Mouse (Mus musculus) thymus, postnatal 36 days (tissue): ENCODE results near the gene Tmem168.

ENCODE experiments used
- DNase-seq, 2 experiments: peaks; one replicate each; pipeline ENCODE4 v3.0.0; 2022; ENCODE audit warnings: mixed read lengths in 2 of 2

Gene Tmem168

DNA sequence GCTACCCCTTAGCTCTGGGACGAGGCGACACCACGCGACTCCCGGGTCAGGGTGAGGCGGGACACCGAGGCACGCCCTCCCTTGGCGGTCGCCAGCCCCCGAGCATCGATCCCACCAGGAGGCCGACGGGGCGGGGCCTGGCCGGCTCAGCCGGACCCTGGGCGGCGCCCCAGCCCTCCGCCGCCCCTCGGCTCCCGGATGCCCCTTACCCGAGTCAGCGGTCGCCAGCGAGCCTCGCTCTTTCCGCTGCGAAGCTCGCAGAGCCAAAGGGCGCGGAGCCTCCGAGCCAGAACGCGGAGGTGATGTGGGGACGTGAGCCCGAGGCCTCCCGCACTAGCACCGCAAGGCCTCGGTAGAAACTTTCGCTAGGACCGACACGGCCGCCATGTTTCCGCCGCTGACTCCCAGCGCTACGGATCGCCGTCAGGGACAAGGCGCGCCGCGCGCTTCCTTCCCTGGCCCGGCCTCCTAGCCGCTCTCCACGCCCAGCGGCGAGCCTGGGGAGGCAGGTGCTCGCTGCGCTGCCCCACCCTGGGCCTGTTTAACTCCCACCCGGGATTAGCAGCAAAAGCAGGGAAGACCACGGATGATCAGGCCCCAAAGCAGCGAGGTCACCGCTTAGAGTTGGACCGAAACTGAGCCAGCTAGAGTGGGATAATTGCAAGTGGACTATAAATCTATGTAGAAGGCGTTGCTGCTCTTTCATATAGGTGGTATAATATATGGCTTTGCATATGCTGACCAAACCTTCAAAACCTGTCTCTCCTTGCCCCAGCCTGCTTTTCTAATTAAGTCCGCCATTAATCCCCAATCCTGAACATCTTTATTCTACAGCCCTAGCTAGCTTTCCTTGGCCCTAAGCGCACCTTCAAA lies at the start of gene Tmem168:
Tmem168 (minus strand) TSS at position 480 of the 873 bp plus-strand sequence.
- DNase-seq = peak; percentile 91 to 92

DNA sequence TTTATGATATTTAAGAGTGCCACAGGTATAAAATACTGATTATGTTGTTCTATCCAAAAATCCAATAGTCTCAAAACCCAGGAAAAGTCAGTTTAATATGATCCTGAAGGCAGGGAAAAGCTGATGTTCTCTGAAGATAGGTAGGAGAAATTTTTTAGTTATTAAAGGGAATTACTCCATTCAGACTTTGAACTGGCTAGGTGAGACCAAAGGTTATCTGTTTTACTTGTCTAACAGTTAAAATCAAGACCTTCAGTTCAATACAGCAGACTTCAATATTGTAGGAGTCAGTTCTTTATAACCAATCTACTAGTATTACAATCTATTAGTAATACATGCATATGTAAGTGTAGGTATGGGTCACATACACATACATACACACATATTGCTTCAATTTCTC lies 46.2 kb upstream of the Tmem168 start:
- no peak for DNase-seq

DNA sequence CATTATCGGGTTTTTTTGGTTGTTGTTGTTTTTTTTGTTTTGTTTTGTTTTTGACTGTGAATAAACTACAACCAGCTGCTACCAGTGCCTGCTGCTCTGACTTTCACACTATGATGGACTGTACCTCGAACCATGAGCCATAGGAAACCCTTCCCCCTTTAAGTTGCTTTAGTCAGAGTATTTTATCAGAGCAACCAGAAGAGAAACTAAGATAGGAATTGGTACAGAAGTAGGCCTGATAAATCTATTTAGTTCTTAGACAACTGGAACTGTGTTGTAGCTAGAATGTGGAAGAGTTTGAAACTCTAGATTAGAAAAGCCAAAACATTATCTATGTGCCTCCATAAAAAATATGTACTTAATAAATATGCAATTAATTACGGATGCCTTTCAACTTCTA lies 44.4 kb upstream of the Tmem168 start:
- DNase-seq = no peak

DNA sequence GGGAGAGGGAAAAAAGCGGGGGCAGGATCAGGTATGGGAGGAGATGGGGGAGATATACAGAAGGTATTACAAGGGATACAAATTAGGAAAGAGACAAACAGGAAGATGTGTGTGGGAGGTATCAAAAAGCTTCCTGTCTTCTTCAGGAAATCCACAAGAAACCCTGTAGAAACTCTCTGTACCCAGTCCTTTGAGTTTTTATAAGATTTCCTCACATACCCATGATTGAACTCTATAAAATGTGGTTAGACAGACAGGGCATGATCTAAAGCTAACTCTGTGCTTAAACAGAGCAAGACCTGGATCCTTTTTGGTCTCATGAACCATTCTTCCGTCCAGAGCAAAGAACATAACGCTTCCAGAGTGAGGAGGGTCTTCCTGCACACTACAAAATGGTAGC lies 43.0 kb upstream of the Tmem168 start:
- no peak for DNase-seq

DNA sequence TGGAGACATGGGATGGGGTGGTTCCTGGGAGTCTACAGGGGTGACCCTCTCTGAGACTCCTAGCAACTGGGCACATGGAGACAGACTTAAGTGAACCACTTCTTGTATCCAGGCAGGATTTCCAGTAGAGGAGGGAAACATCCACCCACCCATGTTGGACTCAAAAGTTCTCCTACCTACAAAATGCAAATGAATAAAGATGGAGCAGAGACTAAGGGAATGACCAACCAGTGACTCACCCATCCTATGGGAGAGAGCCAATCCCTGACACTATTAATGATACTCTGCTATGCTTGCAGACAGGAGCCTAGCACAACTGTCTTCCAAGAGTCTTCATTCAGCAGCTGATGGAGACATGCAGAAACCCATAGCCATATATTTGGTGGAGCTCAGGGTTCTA lies 40.4 kb upstream of the Tmem168 start:
- no peak for DNase-seq

DNA sequence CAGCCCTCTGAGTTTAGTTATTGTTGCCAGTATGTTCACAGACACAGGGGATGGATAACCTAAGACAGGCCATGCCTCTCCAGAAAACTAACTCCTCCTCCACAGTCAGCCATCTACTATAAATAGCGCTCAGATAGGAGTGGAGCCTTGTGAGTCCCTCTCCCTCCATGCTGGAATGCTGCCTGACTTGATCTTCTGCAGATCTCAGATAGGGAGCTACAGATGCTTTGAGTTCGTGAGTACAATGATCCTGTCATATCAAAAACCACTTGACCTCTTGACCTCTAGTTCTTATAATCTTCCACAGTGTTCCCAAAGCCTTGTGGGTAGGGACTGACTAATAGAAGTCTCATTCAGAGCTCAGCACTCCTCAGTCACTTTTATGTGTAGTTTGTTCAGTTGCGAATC lies 28.7 kb upstream of the Tmem168 start:
- DNase-seq = no peak

DNA sequence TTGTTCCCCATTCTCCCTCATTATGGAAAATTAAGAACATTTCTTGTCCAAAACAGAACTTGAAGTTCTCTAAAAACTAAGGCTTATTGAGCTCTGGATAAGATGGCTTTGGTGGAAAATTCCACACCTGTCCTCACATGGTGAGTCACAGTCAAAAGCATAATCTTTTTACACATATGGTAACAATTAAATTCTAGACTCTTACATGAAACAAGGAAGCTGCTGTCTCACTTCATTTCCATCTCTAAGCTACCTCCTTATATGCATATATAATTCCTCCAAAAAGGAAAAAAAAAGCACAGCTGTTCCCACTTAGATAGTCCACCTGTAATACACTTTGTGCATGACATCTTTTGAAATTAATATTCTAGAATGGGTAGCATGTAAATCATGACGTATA lies 24.7 kb upstream of the Tmem168 start:
- DNase-seq = no peak

DNA sequence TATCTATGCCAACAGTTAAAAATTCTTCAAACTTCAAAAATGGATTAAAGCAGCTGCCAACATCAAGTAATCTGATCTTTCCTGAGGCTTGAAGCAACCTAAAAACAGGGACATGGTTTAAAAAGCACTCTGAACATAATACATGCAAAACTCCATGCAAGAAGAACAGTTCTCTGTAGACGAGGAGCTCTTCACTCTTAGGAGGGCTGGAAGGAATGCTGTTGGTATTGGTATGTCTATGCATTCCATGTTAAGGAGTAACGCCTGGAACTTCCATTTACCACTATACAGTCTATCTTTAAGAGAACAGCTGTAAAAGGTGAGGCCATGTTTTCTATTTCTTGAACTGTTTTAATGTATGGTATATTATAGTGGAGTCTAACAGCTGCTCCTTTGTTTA lies 22.7 kb upstream of the Tmem168 start:
- no peak for DNase-seq

DNA sequence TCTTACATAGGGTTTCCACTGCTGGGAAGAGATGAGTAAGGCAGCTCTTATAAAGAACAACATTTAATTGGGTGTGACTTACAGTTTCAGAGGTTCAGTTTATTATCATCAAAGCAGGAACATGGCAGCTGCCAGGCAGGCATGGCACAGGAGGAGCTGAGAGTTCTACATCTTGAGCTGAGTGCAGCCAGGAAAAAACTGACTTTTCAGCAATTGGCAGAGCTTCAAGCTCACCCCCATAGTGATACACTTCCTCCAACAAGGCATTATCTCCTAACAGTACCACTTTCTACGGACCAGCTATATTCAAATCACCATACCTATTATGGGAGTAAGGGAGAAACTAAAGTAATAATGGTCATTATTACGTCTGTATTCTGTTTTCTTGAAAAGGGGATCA lies 11.7 kb upstream of the Tmem168 start:
- no peak for DNase-seq

DNA sequence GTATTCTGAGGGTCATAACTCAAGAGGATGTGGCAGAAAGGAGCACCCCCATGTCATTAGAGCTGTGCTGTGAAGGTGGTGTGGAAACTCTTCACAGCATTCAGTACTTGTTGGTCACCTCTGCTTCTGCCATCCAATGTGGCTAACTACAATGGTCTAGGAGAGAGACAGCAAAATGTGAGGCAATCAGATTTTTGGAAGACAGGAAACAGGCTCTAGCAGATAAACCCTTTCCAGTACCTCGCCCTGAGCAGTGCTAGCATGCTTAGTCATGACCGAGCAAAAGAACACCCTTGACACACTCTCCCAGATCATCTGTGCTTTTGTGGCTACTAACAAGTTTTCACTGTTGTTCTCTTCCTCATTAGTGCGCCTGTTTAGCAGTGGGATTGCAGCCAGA lies 9.2 kb upstream of the Tmem168 start:
- no peak for DNase-seq

DNA sequence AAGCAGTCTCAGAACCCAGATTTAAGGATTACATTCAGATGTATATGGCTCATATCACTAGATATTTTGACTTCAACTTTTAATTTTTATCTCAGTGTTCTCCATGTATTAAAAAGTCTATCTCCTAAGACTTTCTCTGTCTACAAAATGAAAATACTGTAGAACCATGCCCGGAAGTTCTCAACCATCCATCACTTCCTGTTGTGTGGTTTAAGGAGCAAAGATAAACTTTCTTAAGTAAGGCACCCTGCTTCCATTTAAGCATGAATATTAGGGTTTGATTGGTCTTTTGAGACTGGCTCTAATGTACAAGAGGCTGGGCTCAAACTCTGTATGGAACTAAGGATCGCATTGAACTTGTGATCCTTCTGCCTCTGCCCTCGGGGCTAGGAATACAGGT lies 6.7 kb upstream of the Tmem168 start:
- DNase-seq = no peak

DNA sequence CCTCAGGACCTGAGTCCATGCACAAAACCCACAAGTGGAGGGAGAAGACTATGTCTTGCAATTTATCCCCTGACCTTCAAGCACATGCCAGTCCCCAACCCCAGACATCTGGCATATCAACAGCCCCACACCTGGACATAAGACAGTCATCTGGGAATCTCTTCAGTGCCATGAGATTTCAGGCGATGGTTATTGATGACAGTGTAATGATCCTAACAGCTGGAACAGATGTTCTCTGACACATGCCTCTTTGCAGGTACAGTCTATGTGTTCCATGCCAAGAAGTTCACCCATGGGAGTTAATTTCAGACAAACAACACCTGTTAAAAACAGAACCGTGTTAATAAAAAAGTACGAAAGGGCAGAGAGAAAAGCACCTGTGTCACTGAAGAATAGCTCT lies 5.8 kb upstream of the Tmem168 start:
- DNase-seq = no peak

DNA sequence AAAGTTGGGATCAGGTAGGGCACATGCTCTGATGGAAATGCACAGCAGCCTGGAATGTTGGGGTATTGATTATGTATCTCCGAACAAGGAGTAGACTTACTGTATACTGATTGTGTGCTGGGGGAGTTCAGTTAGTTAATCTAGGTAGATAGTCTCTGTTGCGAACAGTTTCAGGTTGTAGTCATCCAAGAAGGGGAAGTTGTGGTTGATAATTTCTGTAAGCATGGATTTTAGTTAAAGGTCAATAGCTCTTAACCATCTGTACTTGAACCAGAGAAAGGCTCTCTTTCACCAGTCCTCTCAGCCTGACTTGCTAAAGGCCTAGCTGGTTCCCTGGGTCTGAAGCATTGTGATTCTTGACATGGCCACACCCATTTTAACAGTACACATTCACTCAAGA lies 3.0 kb upstream of the Tmem168 start:
- DNase-seq = no peak

DNA sequence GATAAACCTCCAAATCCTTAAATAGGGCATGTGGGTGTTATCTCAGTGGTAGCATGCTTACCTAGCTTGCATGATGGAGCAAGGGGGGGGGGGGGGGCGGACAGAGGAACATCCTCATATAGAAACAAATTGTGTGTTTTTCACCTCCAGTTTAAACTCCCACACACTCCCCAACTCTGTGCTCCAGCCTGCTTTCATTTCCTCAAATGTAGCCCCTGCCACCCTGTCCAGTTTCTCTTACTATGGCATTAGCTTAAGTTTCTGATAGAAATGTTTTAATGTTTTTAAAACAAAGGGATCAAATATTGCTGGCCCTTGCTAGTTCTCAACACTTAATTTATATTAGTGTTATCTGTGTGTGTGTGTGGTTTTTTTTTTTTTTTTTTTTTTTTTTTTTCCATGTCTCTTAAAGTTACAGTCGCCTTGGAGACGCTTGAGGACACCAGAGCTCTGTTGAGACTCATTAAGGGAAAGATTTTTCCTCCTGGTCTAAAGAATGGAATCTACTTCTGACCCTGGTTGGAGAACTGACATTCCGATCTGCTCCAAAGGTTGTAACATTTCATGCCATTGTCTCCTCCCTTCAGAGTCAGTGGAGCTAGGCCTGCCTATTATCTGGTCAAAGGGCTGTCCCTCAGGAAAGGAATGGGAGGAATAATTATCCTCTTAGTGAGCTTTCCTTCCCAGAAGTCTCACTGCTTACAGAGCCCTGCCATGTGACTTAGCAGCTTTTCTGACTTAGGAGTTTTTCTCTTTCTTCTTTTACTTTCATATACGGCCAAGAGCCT lies 1.6 kb upstream of the Tmem168 start:
- DNase-seq = no peak

DNA sequence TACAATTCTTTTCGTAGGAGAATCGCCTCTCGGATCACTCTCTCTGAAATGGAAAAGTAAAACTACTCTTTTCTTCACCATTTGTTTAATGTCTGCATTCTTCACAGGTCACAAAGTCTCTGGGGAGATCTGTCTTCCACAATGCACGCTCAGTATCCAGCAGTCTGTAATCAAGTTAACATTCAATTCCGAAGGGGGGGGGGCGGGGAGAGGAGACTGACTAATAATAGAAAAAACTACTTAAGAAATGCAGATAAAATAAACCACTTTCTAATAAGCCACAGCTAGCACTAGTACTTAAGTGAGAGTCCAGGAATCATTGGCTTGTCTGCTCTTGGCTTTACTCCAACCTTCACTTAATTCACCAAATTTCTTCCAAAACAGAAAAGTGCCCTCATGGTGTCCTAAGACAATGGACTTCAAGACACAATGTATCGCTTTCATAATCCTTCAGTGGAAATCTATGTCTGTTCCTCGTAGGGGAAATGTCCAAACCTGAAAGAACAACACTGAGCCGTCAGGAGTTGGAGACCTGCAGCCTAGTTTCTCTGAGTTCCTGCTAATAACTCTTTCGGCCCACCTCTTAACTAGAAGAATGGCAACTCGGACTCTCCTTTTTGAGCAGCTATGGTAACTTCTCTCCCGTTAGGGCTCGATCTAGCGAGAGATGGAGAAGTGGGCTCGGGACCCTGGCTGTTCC lies 829 bp downstream of the Tmem168 start:
- DNase-seq = no peak

DNA sequence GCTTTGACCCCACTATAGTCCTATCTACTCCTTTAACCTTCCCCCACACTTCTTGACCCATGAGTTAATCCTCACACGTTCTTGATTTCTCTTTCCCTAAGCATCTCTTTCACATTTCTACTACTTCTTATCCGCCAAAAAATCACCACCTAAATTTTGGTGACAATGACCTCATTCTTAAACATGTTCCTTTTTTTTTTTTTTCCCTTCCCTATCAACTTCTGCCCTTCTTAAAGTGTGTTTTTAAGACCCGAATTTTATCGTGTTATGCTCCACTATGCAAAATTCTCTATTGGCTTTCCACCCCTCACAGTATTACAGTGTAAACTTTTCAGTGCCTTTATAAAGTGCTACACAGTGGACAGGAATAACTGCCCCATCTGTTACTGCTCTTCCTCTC lies 1.5 kb downstream of the Tmem168 start:
- DNase-seq = no peak

DNA sequence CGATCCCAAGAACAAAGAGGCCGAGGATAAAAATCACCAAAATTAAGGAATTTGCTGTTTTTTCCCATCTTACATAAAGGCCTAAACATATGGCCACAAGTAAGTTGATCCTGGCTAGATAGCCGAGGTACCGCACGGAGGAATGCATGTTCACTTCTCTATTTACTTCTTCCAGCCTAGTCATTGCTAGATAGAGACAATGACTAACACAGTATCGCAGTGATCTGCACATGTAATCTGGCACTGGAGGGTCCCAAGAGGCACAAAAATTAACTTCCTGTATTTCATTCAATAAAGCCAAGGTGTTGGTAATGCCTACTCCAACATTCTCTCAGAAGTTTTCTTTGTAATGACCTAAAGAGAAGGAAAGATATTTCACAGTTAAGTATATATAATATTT lies 4.8 kb downstream of the Tmem168 start:
- DNase-seq = no peak

DNA sequence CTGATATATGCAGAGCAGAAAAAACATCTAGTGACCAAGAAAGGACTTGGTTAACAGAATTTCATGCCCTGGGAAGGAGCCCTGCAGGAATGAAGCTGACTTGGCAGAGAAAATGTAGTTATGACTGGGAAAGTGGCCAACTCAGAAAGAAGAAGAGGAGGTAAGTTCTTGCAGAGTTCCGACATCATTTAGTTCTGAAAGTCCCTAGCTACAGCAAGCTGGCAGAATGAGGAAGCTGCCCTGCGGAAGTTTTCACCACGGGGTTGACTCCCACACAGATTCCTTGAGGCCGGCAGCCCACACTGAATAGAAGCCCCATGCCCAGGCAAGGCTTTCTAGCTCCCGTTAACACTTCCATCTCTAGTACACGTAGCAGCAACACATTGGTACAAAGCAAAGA lies 6.3 kb downstream of the Tmem168 start:
- DNase-seq = no peak

DNA sequence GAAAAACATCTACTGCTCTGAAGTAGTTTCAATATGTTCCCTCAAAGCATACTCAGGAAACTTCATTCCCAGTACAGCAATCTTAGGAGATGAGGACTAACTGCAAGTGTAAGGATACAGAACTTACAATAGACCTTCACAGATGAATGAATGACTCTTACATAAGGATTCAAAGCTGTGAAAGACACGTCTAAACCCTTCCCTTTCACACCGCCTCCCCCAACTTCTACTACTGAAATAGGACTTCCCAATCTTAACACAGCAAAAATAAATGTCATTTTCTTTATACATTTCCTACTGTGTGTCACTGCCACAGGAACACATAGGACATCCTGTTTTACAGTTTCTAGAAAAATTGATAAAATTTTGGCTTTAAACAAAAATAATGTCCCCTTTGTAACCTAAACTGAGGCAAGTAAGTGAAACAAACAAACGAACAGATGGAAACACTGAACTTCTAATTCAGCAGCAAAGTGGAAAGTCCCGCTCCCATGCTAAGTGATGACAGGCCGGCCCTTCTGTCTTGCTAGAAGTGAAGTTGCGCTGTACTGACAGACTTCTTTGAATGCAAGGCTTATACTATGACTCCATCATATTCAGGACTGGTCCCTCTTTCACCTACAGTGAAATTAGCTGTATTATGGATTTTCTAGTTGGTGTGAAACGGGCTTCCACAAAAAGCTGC lies 9.5 kb downstream of the Tmem168 start:
- DNase-seq = no peak

DNA sequence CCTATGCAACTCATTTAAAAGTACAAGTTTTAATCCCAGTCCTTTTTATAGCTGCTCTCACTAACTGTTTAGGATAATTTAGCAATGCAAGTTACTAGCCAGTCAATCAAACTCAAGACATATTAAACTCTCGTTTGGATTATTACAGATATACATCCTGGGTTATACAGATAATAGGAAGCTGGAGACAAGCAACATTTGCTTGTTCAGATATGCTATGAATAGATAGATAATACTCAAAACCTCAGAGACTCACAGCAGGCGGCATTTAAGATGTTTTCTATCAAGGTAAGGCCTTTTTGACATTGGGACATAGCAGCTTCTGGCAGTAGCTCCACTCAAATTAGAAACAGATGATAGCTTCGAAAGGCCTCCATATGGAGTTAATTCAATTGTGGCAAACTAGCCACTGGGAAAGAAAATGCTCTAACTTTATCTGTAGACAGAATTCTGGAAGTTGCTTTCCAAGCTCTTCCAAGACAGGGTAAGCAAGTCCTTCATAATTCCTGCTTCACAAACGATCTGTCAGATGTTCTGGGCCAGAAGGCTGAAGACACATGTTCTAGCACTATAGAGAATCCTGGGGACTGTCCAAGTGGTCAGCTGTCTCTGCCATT lies 15.1 kb downstream of the Tmem168 start:
- DNase-seq = no peak

DNA sequence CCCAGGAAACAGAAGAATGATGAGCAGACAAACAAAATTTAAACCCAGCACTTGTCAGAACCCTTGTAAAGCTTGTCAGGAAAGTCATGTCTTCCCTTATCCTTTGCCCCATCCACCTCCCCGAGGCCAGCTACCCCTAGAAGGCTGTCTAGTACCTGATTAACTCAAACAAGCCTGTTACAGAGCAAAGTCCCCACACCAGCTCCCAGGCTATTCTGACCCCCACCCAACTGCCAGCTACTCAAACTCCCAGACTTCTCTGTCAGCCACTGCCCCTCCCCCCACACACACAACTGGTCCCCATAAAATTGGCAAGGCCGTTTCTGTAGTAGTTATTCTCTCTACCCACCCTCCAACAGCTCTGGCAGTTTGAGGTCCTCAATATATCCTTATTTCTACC lies 21.3 kb downstream of the Tmem168 start:
- DNase-seq = no peak

DNA sequence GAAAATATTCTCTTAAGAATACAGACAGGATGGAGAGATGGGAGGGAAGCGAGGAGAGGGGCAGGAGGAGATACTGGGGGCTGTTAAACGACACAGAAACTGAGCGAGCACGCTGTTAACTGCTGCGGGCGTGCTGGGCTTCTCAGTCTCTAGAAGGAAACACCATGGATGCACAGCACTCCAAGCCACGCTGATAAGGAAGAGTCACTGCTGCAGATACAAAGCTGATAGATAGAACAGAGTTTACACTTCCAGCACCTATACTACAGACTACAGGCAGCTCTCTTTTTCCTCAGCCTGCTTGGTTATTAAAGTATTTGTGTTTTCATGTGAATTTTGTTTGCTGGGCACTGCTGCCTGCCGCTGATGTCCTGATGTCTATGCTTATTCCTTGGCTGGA lies 21.7 kb downstream of the Tmem168 start:
- DNase-seq = no peak

DNA sequence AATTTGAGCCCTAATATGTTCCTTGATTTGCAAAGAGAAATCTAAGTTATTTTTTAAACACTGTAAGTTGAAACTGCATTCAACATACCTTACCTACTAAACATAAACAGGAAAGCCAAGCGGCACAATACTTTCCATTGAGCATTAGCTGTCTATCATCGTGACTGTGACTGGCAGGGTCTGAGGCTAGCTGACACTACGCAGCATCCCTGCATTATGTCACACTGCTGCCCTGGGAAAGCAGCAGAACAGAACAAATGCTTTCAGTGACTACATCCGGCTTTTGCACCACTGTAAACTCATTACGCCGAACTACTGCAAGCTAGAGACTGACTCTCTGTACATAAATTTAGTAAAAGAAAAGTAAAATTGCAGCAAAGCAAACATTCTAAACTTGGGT lies 23.1 kb downstream of the Tmem168 start:
- DNase-seq = no peak
